44 mouse cellular contexts compared by ENCODE assay signal in genomic region chr3:92621560-92621959, GRCm38 (mm10). TPM values are rescaled to one million over a fixed set of nuclear protein-coding genes. Genes with fewer than 3 reads are reported as not detected.
"Had no signal": no experiment of that assay in that cellular context is flagged by ENCODE, and none has a peak within 500 bp of the region (broad histone marks: within the 10 kb centered on the region; RNA-seq: fewer than 3 reads in every experiment).

Gene Lce6a (minus strand): TSS chr3:92621660.

- H3K4me3 ChIP-seq: heart, embryonic 10.5 days; heart, embryonic 12.5 days; heart, embryonic 13.5 days; heart, embryonic 15.5 days; hindbrain, embryonic 10.5 days; hindbrain, embryonic 12.5 days; hindbrain, embryonic 13.5 days; hindbrain, embryonic 15.5 days; intestine, embryonic 15.5 days; kidney, embryonic 15.5 days; layer of hippocampus, adult 2 months; left cerebral cortex, adult 2 months had no signal

- H3K4me2 ChIP-seq: heart, embryonic 11.5 days; heart, embryonic 12.5 days; heart, embryonic 13.5 days; heart, embryonic 15.5 days; hindbrain, embryonic 12.5 days; hindbrain, embryonic 13.5 days; hindbrain, embryonic 14.5 days; hindbrain, embryonic 15.5 days; intestine, embryonic 15.5 days; kidney, embryonic 15.5 days had no signal

- H3K27ac ChIP-seq: heart, embryonic 10.5 days; heart, embryonic 13.5 days; heart, embryonic 15.5 days; hindbrain, embryonic 10.5 days; hindbrain, embryonic 12.5 days; hindbrain, embryonic 13.5 days; hindbrain, embryonic 14.5 days; hindbrain, embryonic 15.5 days; hindbrain, postnatal 0 days; intestine, embryonic 15.5 days; kidney, embryonic 15.5 days; kidney, postnatal 0 days; layer of hippocampus, adult 2 months; left cerebral cortex, adult 2 months had no signal

- H3K9me3 ChIP-seq: heart, embryonic 10.5 days; heart, embryonic 12.5 days; heart, embryonic 13.5 days; heart, embryonic 15.5 days; hindbrain, embryonic 10.5 days; hindbrain, embryonic 12.5 days; hindbrain, embryonic 13.5 days; hindbrain, embryonic 15.5 days; intestine, embryonic 15.5 days; kidney, embryonic 15.5 days had no signal

- H3K9ac ChIP-seq: heart, embryonic 12.5 days; heart, embryonic 13.5 days; heart, embryonic 15.5 days; hindbrain, embryonic 12.5 days; hindbrain, embryonic 13.5 days; hindbrain, embryonic 14.5 days; hindbrain, embryonic 15.5 days; intestine, embryonic 15.5 days; kidney, embryonic 15.5 days had no signal

- H3K27me3 ChIP-seq: heart, embryonic 12.5 days; heart, embryonic 13.5 days; heart, embryonic 15.5 days; hindbrain, embryonic 12.5 days; hindbrain, embryonic 13.5 days; hindbrain, embryonic 15.5 days; intestine, embryonic 15.5 days; kidney, embryonic 15.5 days had no signal

- H3K4me1 ChIP-seq: heart, embryonic 10.5 days; heart, embryonic 12.5 days; heart, embryonic 13.5 days; heart, embryonic 15.5 days; hindbrain, embryonic 10.5 days; hindbrain, embryonic 12.5 days; hindbrain, embryonic 13.5 days; hindbrain, embryonic 15.5 days; intestine, embryonic 15.5 days; kidney, embryonic 15.5 days had no signal

- DNase-seq: heart, postnatal 10 days; heart, postnatal 14 days; heart, postnatal 36 days; heart, postnatal 4 days; kidney, adult 11 months; kidney, adult 18-20 months; kidney, adult 2 months; kidney, adult 8-10 months; kidney, adult 9 months; kidney, postnatal 10 days; kidney, postnatal 14 days; kidney, postnatal 25 days; kidney, postnatal 36 days; kidney, postnatal 4 days; layer of hippocampus, adult 9-11 months; layer of hippocampus, postnatal 36 days had no signal

- H3K36me3 ChIP-seq: heart, embryonic 10.5 days; heart, embryonic 12.5 days; heart, embryonic 13.5 days; heart, embryonic 15.5 days; hindbrain, embryonic 10.5 days; hindbrain, embryonic 12.5 days; hindbrain, embryonic 13.5 days; hindbrain, embryonic 15.5 days; intestine, embryonic 15.5 days; kidney, embryonic 15.5 days had no signal

- ATAC-seq: hindbrain, embryonic 16.5 days; hindbrain, postnatal 0 days; inflammation-experienced regulatory T-cells, adult 6 months; intestine, embryonic 15.5 days; intestine, embryonic 16.5 days; intestine, postnatal 0 days had no signal

RNA-seq across cellular contexts. Expression of gene Lce6a, which starts in this region (rescaled TPM):
- polyA plus RNA-seq: heart, embryonic 10.5 days; heart, embryonic 11.5 days; heart, embryonic 12.5 days; heart, embryonic 13.5 days; heart, embryonic 14.5 days; heart, embryonic 15.5 days; heart, embryonic 16.5 days; heart, postnatal 0 days; hindbrain, embryonic 10.5 days; hindbrain, embryonic 11.5 days; hindbrain, embryonic 12.5 days; hindbrain, embryonic 13.5 days; hindbrain, embryonic 14.5 days; hindbrain, embryonic 15.5 days; hindbrain, embryonic 16.5 days; hindbrain, postnatal 0 days; inflammation-experienced regulatory T-cells, adult 6 months; intestine, embryonic 14.5 days; intestine, embryonic 15.5 days; intestine, embryonic 16.5 days; kidney, adult 2 months; kidney, embryonic 14.5 days; kidney, embryonic 15.5 days; kidney, embryonic 16.5 days; kidney, postnatal 0 days; large intestine, adult 2 months had no signal
